Mouse (Mus musculus) heart, postnatal 0 days (tissue): ENCODE measurements around the gene Inpp5b.

Experiments used
- CTCF ChIP-seq: IDR thresholded peaks from 2 replicates; pipeline ENCODE4 v1.5.1; 2016; ENCODE audit warnings: antibody characterized with exemption, control low read depth, low read depth
- EP300 ChIP-seq: IDR thresholded peaks from 2 replicates; pipeline ENCODE4 v1.6.1; 2016; ENCODE audit warnings: antibody characterized with exemption, low read depth

- TF ChIP-seq CTCF (no peak), EP300 (no peak)
These were observed 74.3 kb downstream of the Inpp5b start for GRCm38 (mm10) chr4:124815901-124816300.
